Mouse (Mus musculus) heart, postnatal 4 days (tissue): ENCODE measurements around the gene Fbxl14. TPM values are rescaled to one million over a fixed set of nuclear protein-coding genes. Genes with fewer than 3 reads are reported as not detected.

Experiments used
- DNase-seq: peaks from one replicate; pipeline ENCODE4 v3.0.0; 2021
- total RNA-seq, 2 experiments: library from RNA; stranded (reverse); gene quantifications; 2 replicates each; pipeline ENCODE4 v1.2.3; 2021

The Fbxl14 gene
- total RNA-seq, 2 experiments from 2014 or later = 22.6 to 23.1 TPM

DNA sequence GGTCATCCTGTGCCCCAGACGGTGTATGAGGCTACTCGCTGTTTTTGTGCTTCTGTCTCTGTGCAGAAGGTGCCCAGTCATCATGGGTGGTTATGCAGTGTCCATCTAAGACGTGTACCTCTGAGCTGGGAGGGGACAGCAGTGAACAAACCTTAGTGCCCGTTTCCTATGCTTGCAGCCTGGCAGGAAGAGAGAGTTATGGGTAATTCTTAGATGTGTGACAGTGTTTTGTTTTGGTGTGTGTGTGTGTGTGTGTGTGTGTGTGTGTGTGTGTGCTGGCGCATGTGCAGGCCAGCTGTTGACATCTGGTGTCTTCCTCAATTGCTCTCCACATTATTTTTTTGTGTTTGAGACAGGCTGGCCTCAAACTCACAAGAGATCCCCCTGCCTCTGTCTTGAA, 20.6 kb downstream of the Fbxl14 start:
- no peak for DNase-seq

DNA sequence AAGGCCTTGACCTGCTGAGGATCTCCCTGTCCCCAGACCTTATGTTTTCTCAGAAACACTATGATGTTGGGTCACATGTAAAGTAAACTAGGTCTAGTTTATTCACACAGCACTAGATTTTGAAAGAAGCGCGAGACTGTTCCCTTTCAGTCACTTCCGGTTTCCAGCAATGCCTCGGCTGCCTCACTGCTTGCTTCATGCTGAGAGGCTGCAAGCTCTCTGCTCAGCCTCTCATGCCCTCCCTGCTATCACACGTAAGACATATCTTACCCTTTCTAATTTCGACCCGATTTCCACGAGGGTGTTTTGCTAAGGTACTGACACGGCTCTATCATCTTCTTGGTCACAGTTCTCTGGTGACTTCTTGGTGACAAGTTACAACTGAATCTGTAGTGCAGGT, 22.6 kb downstream of the Fbxl14 start:
- DNase-seq = no peak

DNA sequence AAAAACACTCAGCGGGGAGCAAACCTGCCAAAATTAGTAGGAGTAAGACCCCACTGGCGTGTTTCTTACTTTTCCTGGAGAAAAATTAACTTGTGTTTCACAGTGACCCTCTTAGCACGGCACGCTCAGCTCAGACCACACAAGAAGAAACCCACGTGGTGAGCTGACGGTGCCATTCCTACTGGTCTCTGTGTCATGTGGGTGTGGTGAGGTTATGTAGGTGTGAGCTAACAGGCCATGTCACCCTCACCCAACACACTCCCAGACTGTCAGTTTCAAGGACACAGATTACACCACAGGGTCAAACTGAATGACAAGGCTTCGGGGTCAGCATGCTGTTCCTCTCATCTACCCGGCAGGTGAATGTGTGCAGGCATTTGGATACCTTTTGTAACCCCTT, 25.3 kb downstream of the Fbxl14 start:
- DNase-seq = no peak

DNA sequence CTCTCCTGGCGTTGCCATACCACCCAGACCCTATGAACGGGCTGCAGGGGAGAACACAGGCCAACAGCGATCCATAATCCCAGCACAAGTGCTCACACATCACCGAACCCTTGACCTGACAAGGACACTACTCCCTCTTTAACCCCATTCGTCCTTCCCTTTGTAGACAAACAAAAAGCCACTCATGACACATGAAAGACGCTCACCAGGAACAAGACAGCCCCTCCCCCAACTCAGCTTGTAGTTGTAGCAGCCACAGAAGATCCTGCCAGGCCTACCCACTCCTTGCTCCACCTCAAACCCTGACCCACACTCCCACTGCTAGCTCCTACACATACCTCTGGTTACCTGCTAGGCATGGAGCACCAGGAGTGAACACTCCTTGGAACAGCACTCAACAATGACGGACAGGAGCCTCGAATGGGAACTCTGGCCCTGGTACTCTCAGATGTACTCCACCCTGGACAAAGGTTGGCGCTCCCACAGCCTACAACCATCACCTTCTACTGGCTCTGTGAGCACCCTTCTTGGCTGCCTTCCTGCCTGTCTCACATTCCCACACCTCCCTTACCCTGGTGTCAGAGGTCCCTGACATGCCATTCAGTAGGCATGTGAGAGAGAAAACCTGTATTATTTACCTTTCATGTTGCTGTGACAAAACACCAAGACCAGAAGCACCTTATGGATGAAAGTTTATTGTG, 26.2 kb downstream of the Fbxl14 start:
- no peak for DNase-seq

DNA sequence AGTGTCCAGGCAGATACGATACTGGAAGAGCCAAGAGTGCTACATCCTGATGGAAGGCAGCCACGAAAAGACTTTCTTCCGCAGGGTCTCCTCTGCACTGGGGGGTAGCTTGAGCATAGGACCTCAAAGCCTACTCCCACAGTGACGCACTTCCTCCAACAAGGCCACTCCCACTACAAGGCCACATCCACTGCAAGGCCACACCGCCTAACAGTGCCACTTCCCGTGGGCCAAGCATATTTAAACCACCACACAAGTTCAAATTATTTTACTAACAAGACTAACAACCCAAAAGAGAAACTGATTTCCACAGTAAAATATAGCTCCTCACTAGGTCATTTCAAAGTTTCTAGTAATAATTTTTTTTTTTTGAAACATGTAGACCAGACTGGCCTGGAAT, 28.8 kb downstream of the Fbxl14 start:
- no peak for DNase-seq

DNA sequence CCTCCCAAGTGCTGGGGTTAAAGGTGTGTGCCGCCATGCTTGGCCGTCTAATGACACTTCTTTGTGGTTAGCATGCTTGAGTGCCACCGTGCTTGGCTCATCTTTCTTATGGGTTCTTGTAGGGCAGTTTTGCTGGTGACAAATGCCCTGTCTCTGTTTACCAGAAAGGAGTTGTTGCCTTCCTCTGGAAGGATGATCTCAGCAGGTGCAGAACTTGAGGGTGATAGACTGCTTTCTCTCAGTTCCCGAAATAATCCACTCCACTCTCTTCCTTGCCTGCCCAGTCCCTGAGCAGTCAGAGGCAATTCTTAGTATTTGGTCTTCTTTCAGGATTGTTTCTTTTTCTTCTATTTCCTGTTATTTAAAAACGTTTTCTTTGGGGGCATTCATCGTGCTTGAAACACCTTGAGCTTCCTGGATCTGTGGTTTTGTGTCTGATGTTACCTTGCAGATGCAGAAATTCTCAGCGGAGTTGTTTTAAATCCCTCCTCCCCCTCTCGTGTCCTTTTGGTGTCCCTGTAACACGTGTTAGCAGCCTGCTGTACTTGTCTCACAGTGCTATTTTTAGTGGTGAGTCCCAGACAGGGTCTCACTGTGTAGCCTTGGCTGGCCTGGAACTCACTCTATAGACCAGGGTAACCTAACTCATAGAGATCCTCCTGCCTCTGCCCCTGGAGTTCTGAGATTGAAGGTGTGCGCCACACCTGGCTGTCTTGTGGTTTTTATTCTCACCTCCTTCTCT, 29.3 kb downstream of the Fbxl14 start:
- DNase-seq = no peak

DNA sequence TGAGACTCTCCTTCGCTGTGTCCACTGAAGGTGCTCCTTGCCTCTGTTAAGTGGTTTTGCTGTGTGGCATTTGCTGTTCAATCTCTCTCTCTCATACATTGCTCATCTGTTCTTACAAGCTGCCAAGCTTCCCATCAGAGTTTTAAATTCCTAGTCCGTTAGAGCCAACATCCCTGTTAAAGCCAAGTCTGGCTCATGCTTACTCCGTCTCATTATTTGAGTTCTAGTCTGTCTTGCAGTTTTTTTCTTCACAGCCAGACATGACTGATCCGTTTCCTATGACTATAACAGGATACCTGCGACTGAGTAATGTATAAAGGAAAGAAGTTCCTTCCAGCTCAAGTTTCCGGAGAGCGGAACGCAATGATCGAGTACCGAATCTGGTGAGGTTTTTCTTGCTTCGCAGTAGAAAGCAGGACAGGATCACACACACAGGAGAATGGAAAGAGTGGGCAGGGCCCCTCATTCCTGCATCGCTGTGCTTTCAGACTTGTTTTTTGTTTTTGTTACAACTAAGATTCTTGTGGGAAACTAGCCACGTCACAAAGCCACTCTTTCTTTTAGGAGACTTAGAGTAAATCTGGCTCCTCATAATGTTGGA, 30.1 kb downstream of the Fbxl14 start:
- no peak for DNase-seq

DNA sequence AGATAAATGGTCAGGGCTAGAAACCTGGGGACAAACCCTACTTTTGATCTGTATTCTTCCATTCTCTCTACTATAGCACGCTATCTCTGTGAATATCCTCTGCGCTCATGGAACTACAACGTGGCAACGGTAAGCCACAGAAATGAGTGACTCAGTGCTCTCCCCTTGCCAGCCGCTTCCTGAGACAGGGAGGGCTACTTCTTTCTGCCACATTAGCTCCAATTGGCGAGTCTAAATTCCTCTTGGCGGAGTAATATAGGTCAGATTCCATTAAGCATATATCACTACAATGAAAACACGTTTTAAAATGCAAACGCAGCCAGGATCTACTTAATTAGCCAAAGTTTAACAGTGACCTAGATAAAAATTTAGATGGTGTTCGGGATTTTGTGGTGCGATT, 33.2 kb downstream of the Fbxl14 start:
- no peak for DNase-seq

DNA sequence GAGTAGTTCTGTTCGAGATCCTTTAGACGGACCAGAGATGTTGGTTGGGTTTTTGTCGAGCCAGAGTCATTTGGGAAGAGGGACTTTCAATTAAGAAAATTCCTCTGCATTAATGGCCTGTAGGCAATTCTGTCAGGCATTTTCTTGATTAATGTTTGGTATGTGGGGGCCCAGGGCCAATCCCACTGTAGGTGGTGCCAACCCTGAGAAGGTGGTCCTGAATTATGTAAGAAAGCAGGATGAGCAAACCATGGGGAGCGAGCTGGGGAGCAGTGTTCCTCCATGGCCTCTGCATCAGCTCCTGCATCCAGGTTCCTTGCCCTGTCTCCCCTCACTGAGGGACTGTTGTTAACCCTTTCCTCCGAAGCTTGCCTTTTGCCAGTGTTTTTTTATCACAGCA, 34.0 kb downstream of the Fbxl14 start:
- no peak for DNase-seq

DNA sequence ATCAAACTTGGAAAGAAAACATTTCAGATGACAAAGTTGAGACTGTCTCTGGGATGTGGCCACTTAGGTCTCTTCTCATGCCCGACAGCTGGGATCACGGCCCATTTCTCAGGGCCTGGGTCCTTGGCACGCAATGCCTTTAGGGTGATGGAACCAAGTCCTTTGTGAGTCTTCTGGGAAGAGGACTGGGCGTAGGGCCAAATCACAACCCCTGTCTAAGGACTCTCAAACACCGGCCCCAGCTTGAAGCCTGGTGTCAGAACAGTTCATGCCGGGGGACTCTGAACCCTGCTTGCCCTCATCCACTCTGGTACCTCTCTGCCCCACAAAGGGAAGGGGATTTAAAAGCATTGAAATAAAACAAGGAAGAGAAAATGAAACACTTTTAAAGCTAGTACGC, 34.6 kb downstream of the Fbxl14 start:
- peak; percentile 45 for DNase-seq

DNA sequence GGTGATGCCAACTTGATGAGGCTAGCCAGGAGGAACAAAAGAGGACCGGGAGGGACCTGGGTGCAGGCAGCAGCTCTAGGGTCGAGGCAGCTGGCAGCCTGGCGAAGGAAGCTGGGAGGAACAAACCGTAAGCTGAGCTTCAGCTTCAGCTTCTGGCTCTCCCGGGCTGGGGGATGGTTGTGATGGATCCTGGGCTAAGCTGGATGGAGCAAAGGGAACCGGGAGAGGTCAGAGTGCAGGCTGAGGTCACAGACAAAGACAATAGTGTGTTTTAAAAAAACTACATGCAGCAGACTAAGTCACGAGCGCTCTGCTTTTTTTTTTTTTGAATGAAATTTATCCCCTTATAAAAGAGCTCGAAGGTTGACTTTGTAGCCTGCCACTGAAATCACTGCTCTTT, 41.3 kb downstream of the Fbxl14 start:
- DNase-seq = no peak

DNA sequence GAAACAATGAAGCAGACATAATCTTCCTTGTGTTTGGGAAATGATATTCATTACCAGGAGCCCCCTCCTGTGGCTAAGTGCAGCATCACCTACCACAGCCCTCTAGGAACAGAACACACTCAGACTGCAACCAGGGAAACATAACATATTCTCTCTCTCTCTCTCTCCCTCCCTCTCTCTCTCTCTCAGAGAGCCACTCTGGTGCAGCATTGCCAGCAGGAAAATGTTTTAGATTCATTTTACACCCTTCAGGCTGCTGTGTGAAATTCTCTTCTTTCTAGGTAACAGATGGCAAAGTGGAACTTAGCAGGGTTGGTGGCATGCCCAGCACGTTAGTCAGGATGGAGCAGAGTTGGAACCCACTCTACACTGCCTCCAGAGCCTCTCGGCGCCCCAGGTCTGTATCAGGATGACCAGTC, 42.0 kb downstream of the Fbxl14 start:
- DNase-seq = no peak

DNA sequence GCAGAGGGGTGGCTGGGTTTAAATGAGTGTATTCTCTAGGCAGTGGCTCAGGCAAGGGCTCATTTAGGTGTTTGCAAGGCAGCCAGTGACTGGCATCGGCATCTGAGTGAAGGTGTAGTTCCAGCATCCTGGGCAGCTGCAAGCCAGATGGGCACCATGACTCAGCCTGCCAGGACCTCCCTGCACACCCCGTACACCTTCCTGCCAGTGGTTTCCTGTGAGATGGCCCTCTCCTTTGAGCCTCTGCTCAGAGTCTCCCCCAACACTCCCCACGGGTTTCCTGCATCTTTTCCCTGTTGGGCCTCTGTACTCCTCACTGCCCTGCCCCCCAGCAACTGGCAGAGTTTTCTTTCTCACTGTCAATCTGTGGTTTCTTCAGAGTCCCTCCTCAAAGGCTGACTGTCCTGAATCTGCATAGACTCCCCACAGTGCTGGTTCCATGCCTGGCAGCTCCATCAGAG, 42.5 kb downstream of the Fbxl14 start:
- DNase-seq = no peak

DNA sequence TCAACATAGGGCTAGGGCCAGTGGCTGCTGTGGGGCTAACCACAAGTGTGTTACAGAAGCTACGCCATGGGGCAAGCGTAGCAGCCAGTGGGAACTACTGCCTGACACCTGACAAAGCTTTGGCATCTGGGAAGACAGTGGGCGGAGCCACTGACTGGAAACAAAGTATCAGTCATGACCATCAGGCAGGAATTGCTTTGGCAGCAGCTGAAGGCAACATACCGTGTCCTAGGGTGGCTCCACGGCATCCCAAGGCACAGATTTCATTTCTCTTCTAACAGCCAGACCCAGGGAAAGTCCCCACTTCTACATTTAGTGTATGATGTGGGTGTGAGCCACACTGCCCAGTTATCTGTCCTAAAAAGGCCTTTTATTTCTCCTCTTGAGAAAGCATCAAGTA, 47.0 kb downstream of the Fbxl14 start:
- DNase-seq = peak; percentile 33

DNA sequence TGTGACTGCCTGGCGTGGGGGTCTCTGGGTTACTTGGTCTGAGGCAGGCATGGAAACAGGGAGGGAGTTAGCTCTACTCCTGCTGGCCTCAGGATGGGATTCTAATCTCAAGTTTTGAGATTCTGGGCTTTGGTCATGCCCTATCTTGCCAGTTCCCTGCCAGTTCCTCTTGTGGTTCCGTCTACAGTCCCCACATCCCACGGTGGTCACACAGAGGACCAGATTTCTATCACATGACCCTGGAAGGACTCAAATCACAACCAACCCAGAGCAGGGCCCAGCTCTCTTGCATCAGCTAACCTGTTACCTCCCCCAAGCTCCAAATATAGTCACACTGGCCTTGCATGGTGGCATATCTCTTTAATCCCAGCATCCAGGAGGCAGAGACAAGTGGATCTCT, 50.2 kb downstream of the Fbxl14 start:
- DNase-seq = no peak

Other genes starting within 250 kb of the Fbxl14 start
- gene Cacna2d4, start 243.1 kb upstream of the Fbxl14 start, total RNA-seq = not detected
- gene Lrtm2, start 148.9 kb upstream of the Fbxl14 start, total RNA-seq = under 1 TPM; 0.09 to 0.79 TPM
- gene Adipor2, start 62.0 kb upstream of the Fbxl14 start, total RNA-seq = 10 to 100 TPM; 55.5 to 55.7 TPM
- gene Wnt5b, start 64.7 kb downstream of the Fbxl14 start, total RNA-seq = 1 to 10 TPM; 6.3 to 6.8 TPM